Mouse (Mus musculus) heart, postnatal 0 days (tissue): ENCODE data around the gene Hfe2. TPM values are rescaled to one million over a fixed set of nuclear protein-coding genes. Genes with fewer than 3 reads are reported as not detected.

Experiments used
- ATAC-seq: fragments of 200-750 bp; cut with Nextera tagmentation; 2 replicates; pipeline ENCODE4 v1.8.0; 2017; ENCODE audit warnings: low read depth, moderate number of reproducible peaks, moderate library complexity; ENCODE audit not compliant: insufficient read depth
- DNase-seq: peaks from one replicate; pipeline ENCODE4 v3.0.0-alpha.2; 2016; ENCODE audit warnings: low spot score
- H3K27ac ChIP-seq: fragments of 300-500 bp; sonication (generic); 2 replicates; pipeline ENCODE4 v1.5.1; 2014; ENCODE audit warnings: low read depth, mild to moderate bottlenecking
- H3K27me3 ChIP-seq: fragments of 300-500 bp; sonication (generic); 2 replicates; pipeline ENCODE4 v1.6.1; 2014; ENCODE audit warnings: low read length, mixed read lengths; ENCODE audit not compliant: control insufficient read depth, insufficient read depth
- H3K36me3 ChIP-seq: fragments of 300-500 bp; sonication (generic); replicated peaks from 2 replicates; pipeline ENCODE4 v1.6.1; 2014; ENCODE audit warnings: low read length, mixed read lengths; ENCODE audit not compliant: control insufficient read depth, insufficient read depth
- H3K4me1 ChIP-seq: fragments of 300-500 bp; sonication (generic); 2 replicates; pipeline ENCODE4 v1.6.1; 2014; ENCODE audit warnings: antibody characterized with exemption; ENCODE audit not compliant: control insufficient read depth, insufficient read depth
- H3K4me2 ChIP-seq: fragments of 300-500 bp; sonication (generic); 2 replicates; pipeline ENCODE4 v1.6.1; 2014; ENCODE audit warnings: low read depth, mild to moderate bottlenecking, low read length, moderate library complexity
- H3K4me3 ChIP-seq: fragments of 300-500 bp; sonication (generic); 2 replicates; pipeline ENCODE4 v1.5.1; 2014; ENCODE audit warnings: low read depth, low read length
- H3K9ac ChIP-seq: fragments of 300-500 bp; sonication (generic); replicated peaks from 2 replicates; pipeline ENCODE4 v1.6.1; 2014; ENCODE audit warnings: low read depth, low read length, mixed read lengths
- H3K9me3 ChIP-seq: fragments of 300-500 bp; sonication (generic); replicated peaks from 2 replicates; pipeline ENCODE4 v1.6.1; 2016; ENCODE audit warnings: low read length; ENCODE audit not compliant: control insufficient read depth
- CTCF ChIP-seq: IDR thresholded peaks from 2 replicates; pipeline ENCODE4 v1.5.1; 2016; ENCODE audit warnings: antibody characterized with exemption, control low read depth, low read depth
- EP300 ChIP-seq: IDR thresholded peaks from 2 replicates; pipeline ENCODE4 v1.6.1; 2016; ENCODE audit warnings: antibody characterized with exemption, low read depth
- WGBS: fragments of 180-500 bp; shearing (Covaris S2); extraction: QIAGEN DNeasy Blood & Tissue Kit; methylation state at CpG from one replicate; pipeline ENCODE4 v1.1.7; 2014; 5-methylcytosine and 5-hydroxymethylcytosine counted together
- polyA plus RNA-seq: library from polyadenylated mRNA; unstranded; fragments of >200 nt; fragmentation: Nextera tagmentation; extraction: Ambion mirVana; gene quantifications from 2 replicates; pipeline ENCODE4 v1.2.1, GENCODE M21; 2015
- total RNA-seq: library from RNA; depleted of rRNA; stranded (reverse); fragments of >200 nt; gene quantifications from 2 replicates; pipeline ENCODE4 v1.2.3, GENCODE M21; 2014; ENCODE audit warnings: low replicate concordance

Hfe2 gene
- total and polyA plus RNA-seq, 2 experiments from 2014 or later, result 25.9 to 81.3 TPM

GRCm38 (mm10) chr3:96542554-96542953, 17.6 kb downstream of the Hfe2 start:
- no peaks in the 10 kb centered on the region for H3K36me3 ChIP-seq
- H3K27ac ChIP-seq, result no peak overlapping the region
- no peaks in the 10 kb centered on the region for H3K9me3 ChIP-seq
- H3K4me2 ChIP-seq, result no peak overlapping the region
- H3K4me1 ChIP-seq, result 0 out of 2 replicates have a peak, but pooled peaks cover 1% of the 10 kb centered on the region
- ATAC-seq (no peak), DNase-seq (no peak)
- no peak for TF ChIP-seq EP300
- TF ChIP-seq CTCF, result no peak
- H3K9ac ChIP-seq, result no peak overlapping the region
- WGBS, result 61% methylated on average over 8 of the region's 8 CpGs
- no peak overlapping the region for H3K4me3 ChIP-seq
- no peaks in the 10 kb centered on the region for H3K27me3 ChIP-seq

GRCm38 (mm10) chr3:96543345-96543744, 18.4 kb downstream of the Hfe2 start:
- no peaks in the 10 kb centered on the region for H3K9me3 ChIP-seq
- H3K27ac ChIP-seq, result no peak overlapping the region
- ATAC-seq, result no peak
- H3K4me3 ChIP-seq, result no peak overlapping the region
- TF ChIP-seq CTCF (no peak), EP300 (no peak)
- H3K4me2 ChIP-seq, result no peak overlapping the region
- no peak overlapping the region for H3K9ac ChIP-seq
- 0 out of 2 replicates have a peak, but pooled peaks cover 4% of the 10 kb centered on the region for H3K4me1 ChIP-seq
- 84% methylated on average over 11 of the region's 11 CpGs for WGBS
- DNase-seq, result no peak
- no peaks in the 10 kb centered on the region for H3K27me3 ChIP-seq
- no peaks in the 10 kb centered on the region for H3K36me3 ChIP-seq

- ATAC-seq (no peak), DNase-seq (no peak)
- Histone ChIP-seq H3K9ac (no peak overlapping the region), H3K4me3 (no peak overlapping the region), H3K9me3 (no peaks in the 10 kb centered on the region), H3K4me1 (peaks cover 14% of the 10 kb centered on the region; the same call in 1 of the 2 replicates), H3K4me2 (no peak overlapping the region), H3K27ac (no peak overlapping the region), H3K27me3 (no peaks in the 10 kb centered on the region), H3K36me3 (no peaks in the 10 kb centered on the region)
- 31% methylated on average over 1 of the region's 1 CpGs for WGBS
- peak; percentile 47 for TF ChIP-seq CTCF
- no peak for TF ChIP-seq EP300
These were observed 20.6 kb downstream of the Hfe2 start for GRCm38 (mm10) chr3:96545565-96545964.

GRCm38 (mm10) chr3:96546880-96547279, 21.9 kb downstream of the Hfe2 start:
- no peaks in the 10 kb centered on the region for H3K27me3 ChIP-seq
- H3K9ac ChIP-seq, result no peak overlapping the region
- 58% methylated on average over 4 of the region's 4 CpGs for WGBS
- ATAC-seq (no peak), DNase-seq (no peak)
- peaks cover 24% of the 10 kb centered on the region for H3K4me1 ChIP-seq
- no peak overlapping the region for H3K4me3 ChIP-seq
- H3K9me3 ChIP-seq, result no peaks in the 10 kb centered on the region
- H3K36me3 ChIP-seq, result no peaks in the 10 kb centered on the region
- H3K27ac ChIP-seq, result no peak overlapping the region
- H3K4me2 ChIP-seq, result no peak overlapping the region
- TF ChIP-seq CTCF (no peak), EP300 (no peak)

- Histone ChIP-seq H3K4me3 (no peak overlapping the region), H3K9ac (no peak overlapping the region), H3K9me3 (no peaks in the 10 kb centered on the region), H3K36me3 (no peaks in the 10 kb centered on the region), H3K4me1 (peaks cover 27% of the 10 kb centered on the region), H3K4me2 (peak overlapping the region; percentile 30), H3K27me3 (no peaks in the 10 kb centered on the region), H3K27ac (no peak overlapping the region)
- TF ChIP-seq CTCF (peak; percentile 82), EP300 (no peak)
- DNase-seq (peak; percentile 81), ATAC-seq (0 out of 2 replicates have a peak, but pooled peaks have one; percentile 35)
- WGBS, result 11% methylated on average over 14 of the region's 14 CpGs
These were observed 22.5 kb downstream of the Hfe2 start for GRCm38 (mm10) chr3:96547389-96547960.

GRCm38 (mm10) chr3:96548824-96549223, 23.9 kb downstream of the Hfe2 start:
- no peak overlapping the region for H3K4me2 ChIP-seq
- peaks cover 27% of the 10 kb centered on the region for H3K4me1 ChIP-seq
- H3K9ac ChIP-seq, result peak overlapping the region; percentile 1; the same call in 1 of the 2 replicates
- no peaks in the 10 kb centered on the region for H3K27me3 ChIP-seq
- H3K4me3 ChIP-seq, result no peak overlapping the region
- DNase-seq, result no peak
- TF ChIP-seq CTCF, result no peak
- TF ChIP-seq EP300, result no peak
- WGBS, result 86% methylated on average over 7 of the region's 7 CpGs
- H3K9me3 ChIP-seq, result no peaks in the 10 kb centered on the region
- no peaks in the 10 kb centered on the region for H3K36me3 ChIP-seq
- H3K27ac ChIP-seq, result peak overlapping the region; percentile 51
- no peak for ATAC-seq
